Mouse (Mus musculus): ENCODE data around the gene Gm3285. TPM values are rescaled to one million over a fixed set of nuclear protein-coding genes. Genes with fewer than 3 reads are reported as not detected.

The Gm3285 gene
- total and polyA plus RNA-seq, 3 experiments, result not detected

- dilution Hi-C loops (cut with MboI; ENCODE audit: extremely low pct_ligation_motif_present, extremely low pct_unique_long_range_greater_than_20kb, low sequenced_read_pairs), result no loop called here
- Histone ChIP-seq H3K4me3 (replicated peaks in 1 of 3; ENCODE audit: low read depth in 2 of 3, low read length in 2 of 3, poor library complexity in 1 of 3) (no peak overlapping the region), H3K36me3 (replicated peaks in 1 of 2; ENCODE audit: control insufficient read depth in 1 of 2, insufficient read depth in 1 of 2, low read length in 1 of 2) (no peaks in the 10 kb centered on the region), H3K27me3 (replicated peaks) (peaks cover 74% of the 10 kb centered on the region), H3K9ac (ENCODE audit: insufficient read depth, low read depth) (no peak overlapping the region), H3K4me1 (ENCODE audit: control insufficient read depth in 1 of 2, insufficient read depth in 2 of 2) (no peaks in the 10 kb centered on the region), H3K79me2 (replicated peaks; ENCODE audit: control insufficient read depth, extremely low read depth, insufficient read depth, poor library complexity, severe bottlenecking) (no peaks in the 10 kb centered on the region), H3K9me3 (replicated peaks; ENCODE audit: low read length) (peaks cover 27% of the 10 kb centered on the region), H3K4me2 (ENCODE audit: insufficient read depth, low read depth, poor library complexity, severe bottlenecking) (no peak overlapping the region), H3K27ac (ENCODE audit: insufficient read depth, low read depth) (no peak overlapping the region)
- no peak for DNase-seq (ENCODE audit: extremely low read depth)
- TF ChIP-seq SMC3 (IDR thresholded peaks at IDR 0.05; ENCODE audit: low read depth, low read length), result no peak
- no peak for TF ChIP-seq CTCF (conservative IDR thresholded peaks at IDR 0.05 in 1 of 2, IDR thresholded peaks at IDR 0.05 in 1 of 2; ENCODE audit: low read depth in 2 of 2, low read length in 2 of 2)
- TF ChIP-seq MXI1 (IDR thresholded peaks at IDR 0.05; ENCODE audit: low read depth, low read length), result no peak
- TF ChIP-seq SIN3A (IDR thresholded peaks at IDR 0.05; ENCODE audit: low read length), result no peak
- TF ChIP-seq MAZ (IDR thresholded peaks at IDR 0.05; ENCODE audit: low read depth, low read length), result no peak
- no peak for TF ChIP-seq ELF1 (IDR thresholded peaks at IDR 0.05; ENCODE audit: low read depth, low read length)
- TF ChIP-seq MAX (IDR thresholded peaks at IDR 0.05; ENCODE audit: low read length), result no peak
- in situ Hi-C loops (cut with MboI; ENCODE audit: low pct_ligation_motif_present, low pct_unique_long_range_greater_than_20kb, low sequenced_read_pairs), result no loop called here
Measured at GRCm38 (mm10) chr10:77847538-77847937, 14.2 kb upstream of the Gm3285 start.

GRCm38 (mm10) chr10:77852559-77852958 is 9.2 kb upstream of the Gm3285 start, which contains the start of gene Gm10318:
Gene Gm10318 (plus strand): TSS chr10:77852859.
- H3K79me2 ChIP-seq (replicated peaks; ENCODE audit: control insufficient read depth, extremely low read depth, insufficient read depth, poor library complexity, severe bottlenecking), result no peaks in the 10 kb centered on the region
- no peak within 1 kb of the TSS for H3K4me3 ChIP-seq (replicated peaks in 1 of 3; ENCODE audit: low read depth in 2 of 3, low read length in 2 of 3, poor library complexity in 1 of 3)
- TF ChIP-seq RAD21 (IDR thresholded peaks at IDR 0.05; ENCODE audit: low read depth, low read length) (no peak), MXI1 (IDR thresholded peaks at IDR 0.05; ENCODE audit: low read depth, low read length) (no peak), JUN (IDR thresholded peaks at IDR 0.05; ENCODE audit: insufficient read depth, low read depth, low read length) (no peak), USF2 (conservative IDR thresholded peaks at IDR 0.05; ENCODE audit: low read depth, low read length) (no peak), UBTF (IDR thresholded peaks at IDR 0.05; ENCODE audit: low read depth, low read length) (no peak), TCF12 (IDR thresholded peaks at IDR 0.05; ENCODE audit: low read depth, low read length) (no peak), SIN3A (IDR thresholded peaks at IDR 0.05; ENCODE audit: low read length) (no peak), CHD1 (IDR thresholded peaks at IDR 0.05; ENCODE audit: low read depth, low read length) (no peak)
- in situ Hi-C loops (cut with MboI; ENCODE audit: low pct_ligation_motif_present, low pct_unique_long_range_greater_than_20kb, low sequenced_read_pairs) (no loop called here), dilution Hi-C loops (cut with MboI; ENCODE audit: extremely low pct_ligation_motif_present, extremely low pct_unique_long_range_greater_than_20kb, low sequenced_read_pairs) (no loop called here)
- no peak within 1 kb of the TSS for H3K9ac ChIP-seq (ENCODE audit: insufficient read depth, low read depth)
- peaks cover 57% of the 10 kb centered on the region for H3K27me3 ChIP-seq (replicated peaks)
- no peak within 1 kb of the TSS for H3K27ac ChIP-seq (ENCODE audit: insufficient read depth, low read depth)
- H3K4me1 ChIP-seq (ENCODE audit: control insufficient read depth in 1 of 2, insufficient read depth in 2 of 2), result no peaks in the 10 kb centered on the region
- no peak within 1 kb of the TSS for H3K4me2 ChIP-seq (ENCODE audit: insufficient read depth, low read depth, poor library complexity, severe bottlenecking)
- peaks cover 13% of the 10 kb centered on the region for H3K9me3 ChIP-seq (replicated peaks; ENCODE audit: low read length)
- H3K36me3 ChIP-seq (replicated peaks in 1 of 2; ENCODE audit: control insufficient read depth in 1 of 2, insufficient read depth in 1 of 2, low read length in 1 of 2), result no peaks in the 10 kb centered on the region
- no peak for DNase-seq (ENCODE audit: extremely low read depth)
